Mouse (Mus musculus): ENCODE measurements around the gene Sorcs2.

Sorcs2 gene

GRCm38 (mm10) chr5:36397837-36398282 is at the start of gene Sorcs2:
Gene Sorcs2, minus strand, starts transcription at chr5:36398139.
- peak; percentile 67 for DNase-seq (ENCODE audit: extremely low read depth, insufficient read length, low spot score)

GRCm38 (mm10) chr5:36446166-36446890 is 48.4 kb upstream of the Sorcs2 start:
- no peak for DNase-seq (ENCODE audit: extremely low read depth, insufficient read length, low spot score)

- DNase-seq (ENCODE audit: extremely low read depth, insufficient read length, low spot score), result no peak
These were observed 47.1 kb upstream of the Sorcs2 start for GRCm38 (mm10) chr5:36445028-36445427.

GRCm38 (mm10) chr5:36444611-36445010 is 46.7 kb upstream of the Sorcs2 start:
- DNase-seq (ENCODE audit: extremely low read depth, insufficient read length, low spot score), result no peak

- peak; percentile 28 for DNase-seq (ENCODE audit: extremely low read depth, insufficient read length, low spot score)
These were observed 42.8 kb upstream of the Sorcs2 start for GRCm38 (mm10) chr5:36440741-36441140.

GRCm38 (mm10) chr5:36436858-36437257 is 38.9 kb upstream of the Sorcs2 start:
- DNase-seq (ENCODE audit: extremely low read depth, insufficient read length, low spot score), result no peak

- DNase-seq (ENCODE audit: extremely low read depth, insufficient read length, low spot score), result no peak
These were observed 36.5 kb upstream of the Sorcs2 start for GRCm38 (mm10) chr5:36434398-36434967.

- no peak for DNase-seq (ENCODE audit: extremely low read depth, insufficient read length, low spot score)
These were observed 33.8 kb upstream of the Sorcs2 start for GRCm38 (mm10) chr5:36431711-36432110.

GRCm38 (mm10) chr5:36429551-36429950 is 31.6 kb upstream of the Sorcs2 start:
- no peak for DNase-seq (ENCODE audit: extremely low read depth, insufficient read length, low spot score)

GRCm38 (mm10) chr5:36427831-36428230 is 29.9 kb upstream of the Sorcs2 start:
- no peak for DNase-seq (ENCODE audit: extremely low read depth, insufficient read length, low spot score)

- no peak for DNase-seq (ENCODE audit: extremely low read depth, insufficient read length, low spot score)
These were observed 28.5 kb upstream of the Sorcs2 start for GRCm38 (mm10) chr5:36426404-36426803.

- no peak for DNase-seq (ENCODE audit: extremely low read depth, insufficient read length, low spot score)
These were observed 26.7 kb upstream of the Sorcs2 start for GRCm38 (mm10) chr5:36424676-36425075.

GRCm38 (mm10) chr5:36422689-36423088 is 24.8 kb upstream of the Sorcs2 start:
- no peak for DNase-seq (ENCODE audit: extremely low read depth, insufficient read length, low spot score)

- no peak for DNase-seq (ENCODE audit: extremely low read depth, insufficient read length, low spot score)
These were observed 21.9 kb upstream of the Sorcs2 start for GRCm38 (mm10) chr5:36419861-36420260.

GRCm38 (mm10) chr5:36414712-36415331 is 16.9 kb upstream of the Sorcs2 start:
- DNase-seq (ENCODE audit: extremely low read depth, insufficient read length, low spot score), result peak; percentile 79

GRCm38 (mm10) chr5:36398463-36399364 is 775 bp upstream of the Sorcs2 start:
- peak; percentile 29 for DNase-seq (ENCODE audit: extremely low read depth, insufficient read length, low spot score)

- no peak for DNase-seq (ENCODE audit: extremely low read depth, insufficient read length, low spot score)
These were observed 567 bp downstream of the Sorcs2 start for GRCm38 (mm10) chr5:36397384-36397759.

GRCm38 (mm10) chr5:36396491-36397383 is 1.2 kb downstream of the Sorcs2 start:
- DNase-seq (ENCODE audit: extremely low read depth, insufficient read length, low spot score), result no peak

GRCm38 (mm10) chr5:36396011-36396410 is 1.9 kb downstream of the Sorcs2 start:
- DNase-seq (ENCODE audit: extremely low read depth, insufficient read length, low spot score), result peak; percentile 34
